Mouse (Mus musculus): ENCODE measurements around the gene Stpg1.

Stpg1 gene

GRCm38 (mm10) chr4:135494521-135495396, at the start of gene Stpg1, which contains the start of gene Nipal3:
Gene Stpg1, plus strand, starts transcription at chr4:135494790.
Gene Nipal3, minus strand, starts transcription at chr4:135495038.
- DNase-seq (ENCODE audit: low spot score): peak; percentile 96

- DNase-seq (ENCODE audit: low spot score): no peak
These were observed 43.1 kb upstream of the Stpg1 start for GRCm38 (mm10) chr4:135451360-135452015.

- DNase-seq (ENCODE audit: low spot score): no peak
These were observed 41.4 kb upstream of the Stpg1 start for GRCm38 (mm10) chr4:135453164-135453563.

GRCm38 (mm10) chr4:135453572-135453971, 41.0 kb upstream of the Stpg1 start:
- no peak for DNase-seq (ENCODE audit: low spot score)

GRCm38 (mm10) chr4:135463406-135463805, 31.2 kb upstream of the Stpg1 start:
- DNase-seq (ENCODE audit: low spot score): no peak

DNA sequence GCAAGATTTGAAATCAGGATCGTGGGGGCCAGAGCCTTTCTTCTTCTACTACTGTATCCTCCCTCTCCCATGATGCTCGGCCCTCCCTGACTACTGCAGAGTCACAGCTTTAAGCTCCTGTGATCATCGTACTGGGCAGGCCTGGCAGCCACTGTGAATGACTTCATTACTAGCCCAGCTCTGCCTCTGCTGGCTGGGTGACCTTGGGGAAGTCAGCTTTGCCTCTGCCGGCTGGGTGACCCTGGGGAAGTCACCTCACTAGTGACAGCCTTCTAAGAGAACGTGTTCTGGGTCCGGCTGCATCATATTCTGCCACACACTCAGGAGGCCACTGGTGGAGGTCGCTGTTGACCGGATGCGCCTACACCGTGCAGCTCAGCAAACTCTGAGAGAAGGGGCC, 16.7 kb upstream of the Stpg1 start:
- no peak for DNase-seq (ENCODE audit: low spot score)

- no peak for DNase-seq (ENCODE audit: low spot score)
These were observed 14.2 kb upstream of the Stpg1 start for GRCm38 (mm10) chr4:135480370-135480769.

- DNase-seq (ENCODE audit: low spot score): no peak
These were observed 9.5 kb upstream of the Stpg1 start for GRCm38 (mm10) chr4:135485086-135485485.

DNA sequence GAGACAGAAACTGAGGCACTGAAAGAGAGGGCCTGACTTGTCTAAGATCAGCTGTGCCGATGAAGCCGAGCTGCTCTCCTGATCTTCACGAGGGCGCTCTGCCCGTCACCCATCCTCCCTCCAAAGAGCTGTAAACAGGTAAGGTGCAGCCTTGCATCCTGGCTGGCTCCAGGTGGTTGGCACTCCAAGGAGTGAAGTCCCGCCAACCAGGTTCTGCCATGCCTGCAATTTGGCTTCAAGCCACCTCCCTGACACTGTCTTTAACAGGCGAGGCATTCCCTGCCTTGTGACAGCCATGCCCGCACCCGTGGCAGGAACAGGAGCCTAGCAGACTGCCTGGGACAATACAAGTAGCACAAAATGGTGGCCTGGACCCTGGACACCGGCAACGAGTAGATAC, 8.2 kb upstream of the Stpg1 start:
- no peak for DNase-seq (ENCODE audit: low spot score)

- no peak for DNase-seq (ENCODE audit: low spot score)
These were observed 5.3 kb upstream of the Stpg1 start for GRCm38 (mm10) chr4:135489256-135489655.

DNA sequence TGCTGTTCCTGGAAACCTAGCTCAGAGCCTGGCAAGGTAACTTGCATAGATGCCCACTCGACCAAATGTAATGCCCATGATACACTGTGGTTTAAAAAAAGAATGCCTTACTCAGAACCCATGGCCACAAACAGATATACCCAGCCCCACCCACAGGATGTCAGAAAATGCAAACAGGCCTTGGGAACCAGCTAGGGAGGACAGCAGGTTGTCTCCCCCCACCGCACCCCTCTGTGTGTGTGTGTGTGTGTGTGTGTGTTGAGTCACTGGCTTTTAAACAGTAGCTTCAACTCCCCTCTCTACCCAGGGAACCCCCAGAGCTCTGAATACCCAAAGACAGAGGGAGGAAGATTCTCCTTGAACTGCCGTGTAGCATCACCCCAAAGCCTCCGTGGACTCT, 1.3 kb upstream of the Stpg1 start:
- DNase-seq (ENCODE audit: low spot score): no peak

DNA sequence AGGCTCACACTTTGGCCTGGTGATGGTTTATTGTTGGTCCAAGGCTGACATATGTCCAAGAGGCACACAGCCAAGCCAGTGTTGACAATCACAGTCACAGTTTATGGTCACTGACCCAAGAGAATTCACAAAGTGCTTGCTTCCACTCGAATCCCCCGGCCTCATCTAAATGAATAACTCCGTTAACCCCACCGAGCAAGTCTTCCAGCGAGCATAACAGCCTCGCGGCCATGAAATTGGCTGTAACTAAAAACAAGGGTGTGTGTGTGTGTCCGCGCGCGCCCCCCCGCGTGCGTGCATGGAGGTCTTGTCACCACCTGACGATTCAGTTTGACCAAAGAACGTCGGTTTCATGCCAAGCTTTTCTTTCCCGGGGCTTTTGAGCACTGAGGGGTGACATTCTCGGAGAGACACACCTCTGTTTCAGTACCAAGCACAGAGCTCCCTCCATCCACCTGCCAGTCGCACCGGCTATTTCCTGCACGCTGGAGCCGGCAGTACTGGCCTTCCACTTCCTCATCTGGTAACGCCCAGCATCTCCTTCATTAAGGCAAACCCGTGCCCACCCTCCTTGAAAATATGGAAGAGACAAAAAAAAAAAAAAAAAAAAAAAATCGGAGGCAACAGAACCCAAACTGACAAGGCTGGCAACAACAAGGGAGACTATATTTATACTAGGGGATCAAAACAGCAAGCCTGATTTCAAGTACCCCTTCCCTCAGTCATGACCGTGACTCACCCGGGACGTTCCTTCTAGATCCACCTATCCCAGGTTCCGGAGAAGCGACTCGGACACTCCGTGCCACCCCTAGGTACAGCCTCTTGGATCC, 684 bp upstream of the Stpg1 start:
- DNase-seq (ENCODE audit: low spot score): peak; percentile 51

DNA sequence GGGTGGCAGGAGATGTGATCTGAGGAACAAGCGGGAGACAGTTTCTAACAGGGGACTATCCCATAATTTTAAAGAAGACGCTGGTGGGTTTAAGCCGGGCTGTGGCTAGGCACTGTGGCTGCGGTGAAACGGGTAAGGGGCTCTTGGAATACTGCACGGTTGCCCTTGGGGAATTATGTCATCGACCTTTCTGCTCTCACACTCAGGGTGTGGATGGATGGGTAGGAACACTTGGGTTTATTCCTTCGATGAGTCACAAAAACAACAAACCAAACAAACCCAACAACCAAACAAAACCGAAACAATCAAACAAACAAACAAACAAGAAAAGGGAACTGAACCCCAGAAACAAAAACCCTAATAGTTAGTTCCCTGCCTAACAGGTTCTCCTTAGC, 804 bp downstream of the Stpg1 start:
- no peak for DNase-seq (ENCODE audit: low spot score)

- peak; percentile 93 for DNase-seq (ENCODE audit: low spot score)
These were observed 1.2 kb downstream of the Stpg1 start for GRCm38 (mm10) chr4:135495810-135496209.

DNA sequence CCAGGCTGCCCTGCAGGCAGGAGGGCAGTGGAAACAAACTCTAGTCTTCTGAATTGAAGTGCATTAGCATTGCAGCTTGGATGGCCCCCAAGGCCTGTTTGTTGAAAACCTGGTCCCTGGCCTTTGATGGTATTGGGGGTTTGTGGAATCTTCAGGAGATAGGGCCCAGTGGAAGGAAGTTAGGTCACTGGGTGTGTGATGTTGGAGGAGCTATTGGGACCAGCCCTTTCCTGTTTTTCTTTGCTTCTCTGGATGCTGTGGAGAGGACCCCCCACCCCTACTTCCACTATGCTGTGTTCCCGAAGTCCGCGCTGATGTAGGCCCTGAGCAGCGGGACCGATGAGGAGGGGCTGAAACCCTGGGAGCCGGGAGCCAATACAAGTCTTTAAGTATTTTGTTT, 3.5 kb downstream of the Stpg1 start:
- no peak for DNase-seq (ENCODE audit: low spot score)

GRCm38 (mm10) chr4:135499831-135500230, 5.2 kb downstream of the Stpg1 start:
- DNase-seq (ENCODE audit: low spot score): no peak

- DNase-seq (ENCODE audit: low spot score): no peak
These were observed 7.0 kb downstream of the Stpg1 start for GRCm38 (mm10) chr4:135501587-135501986.

DNA sequence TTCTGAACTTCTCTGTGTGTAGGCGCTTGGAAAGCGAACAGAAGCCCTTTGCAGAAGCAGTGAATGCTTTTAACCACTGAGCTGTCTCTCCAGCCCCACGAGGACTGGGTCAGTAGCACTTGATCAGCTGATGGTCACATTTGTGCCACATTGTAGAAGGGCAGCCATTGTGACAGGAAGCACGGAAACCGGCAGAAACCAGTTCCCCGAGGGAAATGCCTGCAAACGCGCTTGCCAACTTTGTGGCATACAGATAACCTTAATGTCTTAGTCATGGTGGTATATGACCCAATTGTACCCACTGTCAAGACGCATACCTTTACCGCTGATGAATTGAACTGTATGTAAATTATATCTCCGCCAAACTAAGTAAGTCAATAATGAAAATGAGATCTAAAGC, 11.2 kb downstream of the Stpg1 start:
- no peak for DNase-seq (ENCODE audit: low spot score)

GRCm38 (mm10) chr4:135507547-135508350, 13.2 kb downstream of the Stpg1 start:
- peak; percentile 82 for DNase-seq (ENCODE audit: low spot score)

- DNase-seq (ENCODE audit: low spot score): peak; percentile 92
These were observed 13.9 kb downstream of the Stpg1 start for GRCm38 (mm10) chr4:135508419-135509039.

GRCm38 (mm10) chr4:135509515-135509914, 14.9 kb downstream of the Stpg1 start:
- DNase-seq (ENCODE audit: low spot score): peak; percentile 31

Measured in embryo, embryonic 10 days (tissue).